Mouse (Mus musculus) T-helper 1 cell (primary cell): ENCODE measurements around the gene AC141477.1.

Experiments used
- in situ Hi-C: fragments of 300-600 bp; cut with MboI, MseI; formaldehyde crosslinking; loops from one replicate; pipeline ENCODE4 v1.15.1; 2025; ENCODE audit warnings: high pct_unique_total_duplicates

Gene AC141477.1

DNA sequence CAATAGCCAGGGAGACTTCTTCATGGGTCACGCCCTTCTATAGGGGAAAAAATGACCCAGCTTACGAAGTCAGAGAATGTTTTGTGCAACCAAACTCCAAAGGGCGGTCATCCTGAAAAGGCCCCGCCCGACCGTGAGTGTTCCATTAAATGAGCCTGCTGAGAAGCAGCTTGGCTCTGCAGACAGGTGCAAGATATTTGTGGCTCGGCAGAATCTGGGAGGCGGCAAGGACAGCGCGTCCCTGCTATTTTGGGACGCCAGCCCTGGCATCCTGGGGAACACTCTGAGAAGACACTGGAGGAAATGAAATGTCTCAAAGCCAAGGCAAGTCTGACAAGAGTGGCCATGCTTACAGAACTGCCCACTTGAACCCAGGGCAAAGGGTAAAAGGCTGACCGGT lies 23.4 kb downstream of the AC141477.1 start:
- in situ Hi-C loops, result no loop called here

DNA sequence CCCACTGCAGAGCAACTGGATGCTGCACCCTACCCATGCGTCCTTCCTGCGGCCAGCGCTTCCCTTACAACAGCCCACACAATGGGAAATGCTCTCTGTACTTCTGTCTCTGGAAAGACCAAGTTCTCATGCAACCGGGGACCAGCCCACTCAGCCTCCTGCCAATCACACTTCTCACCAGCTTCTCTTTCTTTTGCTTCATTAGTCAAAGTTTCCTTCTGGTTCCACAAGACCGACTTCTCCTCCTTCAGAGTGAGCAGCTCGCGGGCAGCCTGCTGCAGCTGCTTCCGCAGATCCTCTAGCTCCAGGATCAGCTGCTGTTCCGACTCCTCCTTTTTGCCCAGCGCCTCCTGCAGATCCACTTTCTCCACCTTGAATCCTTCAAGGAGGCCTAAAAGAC lies 31.7 kb downstream of the AC141477.1 start:
- in situ Hi-C loops, result no loop called here

DNA sequence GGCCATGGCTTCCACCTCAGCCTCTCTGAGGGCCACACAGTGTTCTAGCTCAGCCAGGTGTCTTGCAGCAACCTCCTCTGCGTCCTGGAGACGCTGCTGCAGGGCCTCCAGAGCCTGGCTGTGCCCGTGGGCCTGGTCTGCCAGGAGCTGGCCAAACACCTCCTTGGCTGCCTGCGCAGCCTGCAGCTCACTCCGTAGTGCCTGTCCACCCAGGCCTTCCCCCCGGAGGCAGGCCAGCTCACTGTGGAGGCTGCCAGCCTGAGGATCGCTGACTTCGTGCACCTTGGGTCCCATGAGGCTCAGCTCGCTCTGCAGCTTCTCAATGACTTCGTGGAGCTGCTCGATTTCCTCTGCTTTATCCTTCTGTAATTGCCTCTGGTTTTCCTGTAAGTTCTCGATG lies 47.6 kb downstream of the AC141477.1 start:
- in situ Hi-C loops, result no loop called here

DNA sequence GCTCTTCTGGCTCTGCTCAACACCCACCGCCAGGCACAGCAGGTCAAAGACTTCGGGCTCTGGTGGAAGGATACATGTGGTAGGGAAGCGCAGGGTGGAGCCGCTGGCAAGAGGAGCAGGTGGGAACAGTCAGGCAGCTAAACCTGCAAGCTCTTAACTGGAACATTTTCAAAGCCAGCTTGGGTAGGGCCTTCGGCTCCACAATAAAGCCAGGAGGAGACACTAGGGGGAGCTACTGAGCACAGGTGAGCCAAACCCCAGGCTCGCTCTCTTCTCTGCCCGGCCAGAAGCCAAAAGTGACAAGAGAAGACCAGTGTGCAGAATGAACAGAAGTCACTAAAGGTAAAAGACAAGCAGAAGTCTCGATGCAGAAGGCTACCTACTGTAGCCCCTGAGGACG lies 48.5 kb downstream of the AC141477.1 start:
- in situ Hi-C loops, result no loop called here

DNA sequence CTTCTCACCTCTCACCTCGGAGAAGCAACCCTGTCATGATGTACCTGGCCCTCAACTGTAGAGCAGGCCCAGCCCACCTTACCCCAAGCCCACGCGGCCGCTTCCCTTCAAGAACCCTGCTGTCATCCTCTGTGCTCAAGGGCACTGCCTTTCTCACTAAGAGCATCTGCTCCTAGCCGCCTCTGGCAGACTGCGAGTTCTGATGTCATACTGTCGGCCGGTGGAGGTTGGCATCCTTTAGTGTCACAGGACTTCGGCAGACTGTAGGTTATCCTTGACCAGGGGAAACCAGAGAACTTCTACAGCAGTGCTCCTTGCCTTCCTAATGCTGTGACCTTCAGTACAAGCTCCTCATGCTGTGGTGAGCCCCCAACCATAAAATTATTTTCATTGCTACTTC lies 49.1 kb downstream of the AC141477.1 start:
- in situ Hi-C loops, result no loop called here
